Mouse (Mus musculus): Measurements from ENCODE around the gene Cyb5d1.
"Not testable (repeated sequence)": the region's sequence is repeated elsewhere in the genome, so short reads cannot be mapped to it uniquely, and the experiment has no call there.

Gene Cyb5d1

GRCm38 (mm10) chr11:69395235-69395633 lies at the start of gene Cyb5d1, which contains the start of gene Naa38:
Cyb5d1 (minus strand) TSS chr11:69395631.
Naa38 (plus strand) TSS chr11:69395487.
- TF ChIP-seq GATA4 (IDR thresholded peaks at IDR 0.05; ENCODE audit: insufficient replicate concordance, low read length): not testable (repeated sequence)

GRCm38 (mm10) chr11:69443328-69443727 lies 47.9 kb upstream of the Cyb5d1 start:
- no peak for TF ChIP-seq GATA4 (IDR thresholded peaks at IDR 0.05; ENCODE audit: insufficient replicate concordance, low read length)

GRCm38 (mm10) chr11:69437291-69437690 lies 41.9 kb upstream of the Cyb5d1 start:
- no peak for TF ChIP-seq GATA4 (IDR thresholded peaks at IDR 0.05; ENCODE audit: insufficient replicate concordance, low read length)

- TF ChIP-seq GATA4 (IDR thresholded peaks at IDR 0.05; ENCODE audit: insufficient replicate concordance, low read length): no peak
These were observed 37.8 kb upstream of the Cyb5d1 start for GRCm38 (mm10) chr11:69433189-69433588.

GRCm38 (mm10) chr11:69432640-69432982 lies 37.2 kb upstream of the Cyb5d1 start:
- TF ChIP-seq GATA4 (IDR thresholded peaks at IDR 0.05; ENCODE audit: insufficient replicate concordance, low read length): no peak

GRCm38 (mm10) chr11:69431829-69432639 lies 36.6 kb upstream of the Cyb5d1 start:
- no peak for TF ChIP-seq GATA4 (IDR thresholded peaks at IDR 0.05; ENCODE audit: insufficient replicate concordance, low read length)

- no peak for TF ChIP-seq GATA4 (IDR thresholded peaks at IDR 0.05; ENCODE audit: insufficient replicate concordance, low read length)
These were observed 35.2 kb upstream of the Cyb5d1 start for GRCm38 (mm10) chr11:69430631-69431030.

- TF ChIP-seq GATA4 (IDR thresholded peaks at IDR 0.05; ENCODE audit: insufficient replicate concordance, low read length): no peak
These were observed 33.9 kb upstream of the Cyb5d1 start for GRCm38 (mm10) chr11:69429313-69429712.

- TF ChIP-seq GATA4 (IDR thresholded peaks at IDR 0.05; ENCODE audit: insufficient replicate concordance, low read length): no peak
These were observed 33.3 kb upstream of the Cyb5d1 start for GRCm38 (mm10) chr11:69428751-69429150.

- TF ChIP-seq GATA4 (IDR thresholded peaks at IDR 0.05; ENCODE audit: insufficient replicate concordance, low read length): no peak
These were observed 30.8 kb upstream of the Cyb5d1 start for GRCm38 (mm10) chr11:69426246-69426645.

GRCm38 (mm10) chr11:69423885-69424284 lies 28.5 kb upstream of the Cyb5d1 start:
- TF ChIP-seq GATA4 (IDR thresholded peaks at IDR 0.05; ENCODE audit: insufficient replicate concordance, low read length): no peak

GRCm38 (mm10) chr11:69422842-69423241 lies 27.4 kb upstream of the Cyb5d1 start:
- no peak for TF ChIP-seq GATA4 (IDR thresholded peaks at IDR 0.05; ENCODE audit: insufficient replicate concordance, low read length)

- TF ChIP-seq GATA4 (IDR thresholded peaks at IDR 0.05; ENCODE audit: insufficient replicate concordance, low read length): no peak
These were observed 25.9 kb upstream of the Cyb5d1 start for GRCm38 (mm10) chr11:69421131-69421977.

- TF ChIP-seq GATA4 (IDR thresholded peaks at IDR 0.05; ENCODE audit: insufficient replicate concordance, low read length): no peak
These were observed 25.1 kb upstream of the Cyb5d1 start for GRCm38 (mm10) chr11:69420554-69421000.

- no peak for TF ChIP-seq GATA4 (IDR thresholded peaks at IDR 0.05; ENCODE audit: insufficient replicate concordance, low read length)
These were observed 24.6 kb upstream of the Cyb5d1 start for GRCm38 (mm10) chr11:69419813-69420553.
